Mouse (Mus musculus) embryonic facial prominence, embryonic 13.5 days (tissue): ENCODE data around the gene Cdc6. TPM values are rescaled to one million over a fixed set of nuclear protein-coding genes. Genes with fewer than 3 reads are reported as not detected.

ENCODE experiments used
- ATAC-seq: fragments of 200-750 bp; cut with Nextera tagmentation; 2 replicates; pipeline ENCODE4 v1.8.0; 2017; ENCODE audit warnings: low read depth; ENCODE audit not compliant: insufficient number of reproducible peaks, insufficient read depth, low FRiP score, low TSS enrichment
- H3K27ac ChIP-seq: fragments of 300-500 bp; sonication (generic); 2 replicates; pipeline ENCODE4 v1.5.1; 2015; ENCODE audit warnings: moderate library complexity, mild to moderate bottlenecking, inconsistent platforms
- H3K27me3 ChIP-seq: fragments of 300-500 bp; sonication (generic); 2 replicates; pipeline ENCODE4 v1.6.1; 2015; ENCODE audit warnings: mild to moderate bottlenecking, inconsistent platforms
- H3K36me3 ChIP-seq: fragments of 300-500 bp; sonication (generic); 2 replicates; pipeline ENCODE4 v1.6.1; 2015; ENCODE audit warnings: mild to moderate bottlenecking, inconsistent platforms
- H3K4me1 ChIP-seq: fragments of 300-500 bp; sonication (generic); 2 replicates; pipeline ENCODE4 v1.6.1; 2015; ENCODE audit warnings: inconsistent platforms
- H3K4me2 ChIP-seq: fragments of 300-500 bp; sonication (generic); 2 replicates; pipeline ENCODE4 v1.6.1; 2015; ENCODE audit warnings: moderate library complexity, mild to moderate bottlenecking, inconsistent platforms
- H3K4me3 ChIP-seq: fragments of 300-500 bp; sonication (generic); 2 replicates; pipeline ENCODE4 v1.5.1; 2015; ENCODE audit warnings: mild to moderate bottlenecking, inconsistent platforms
- H3K9ac ChIP-seq: fragments of 300-500 bp; sonication (generic); 2 replicates; pipeline ENCODE4 v1.6.1; 2015; ENCODE audit warnings: mild to moderate bottlenecking, inconsistent platforms
- H3K9me3 ChIP-seq: fragments of 300-500 bp; sonication (generic); 2 replicates; pipeline ENCODE4 v1.6.1; 2016; ENCODE audit warnings: inconsistent platforms
- WGBS: fragments of 180-500 bp; shearing (Covaris S2); methylation state at CpG from one replicate; pipeline ENCODE4 v1.1.7; 2015; ENCODE audit warnings: mixed read lengths; 5-methylcytosine and 5-hydroxymethylcytosine counted together
- polyA plus RNA-seq: library from polyadenylated mRNA; unstranded; fragments of >200 nt; fragmentation: Nextera tagmentation; extraction: Ambion mirVana; gene quantifications from 2 replicates; pipeline ENCODE4 v1.2.1, GENCODE M21; 2015

Gene Cdc6
- polyA plus RNA-seq, 1 experiment from 2014 or later, result 31.5 TPM

DNA sequence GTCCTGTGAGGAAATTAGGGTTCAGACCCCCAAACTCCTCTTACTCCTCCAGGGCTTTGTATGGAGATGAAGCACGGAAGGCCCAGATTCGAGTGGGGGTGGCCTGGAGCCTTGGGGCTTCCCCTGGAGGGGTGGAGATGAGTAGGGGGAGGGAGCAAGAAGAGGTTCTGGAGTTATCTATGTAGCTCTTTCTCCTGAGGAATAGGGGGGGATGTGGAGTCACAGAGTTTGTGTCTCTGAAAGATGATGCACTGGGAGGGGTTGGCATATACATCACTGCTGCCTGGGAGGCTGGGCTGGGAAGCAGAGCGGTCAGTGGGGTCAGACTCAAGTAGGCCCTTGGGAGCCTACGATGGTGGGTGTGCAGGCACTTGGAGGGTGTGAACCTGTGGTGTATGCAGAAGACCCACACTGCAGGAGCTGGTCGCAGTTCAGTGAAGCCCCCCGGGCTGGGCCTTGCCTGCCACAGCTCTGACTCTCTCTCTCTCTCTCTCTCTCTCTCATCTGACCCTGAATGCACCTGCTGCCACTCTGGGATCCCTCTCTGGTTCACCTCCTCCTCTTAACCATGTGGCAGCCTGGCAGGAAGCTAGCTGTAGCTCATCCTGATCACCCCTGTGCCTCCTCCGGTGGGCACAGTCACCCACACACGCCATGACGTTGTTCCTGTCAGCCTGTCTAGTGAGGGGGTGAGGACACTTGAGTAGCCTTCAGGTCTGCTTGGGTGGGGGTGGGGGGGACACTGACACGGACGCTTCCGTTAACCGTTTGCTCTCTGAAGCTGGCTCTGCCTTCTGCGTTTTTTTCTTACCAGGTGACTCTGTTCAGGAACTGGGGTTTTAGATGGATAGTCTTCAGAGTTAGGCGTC is 31.7 kb downstream of the Cdc6 start:
- peaks cover 86% of the 10 kb centered on the region for H3K4me1 ChIP-seq
- ATAC-seq, result no peak
- 27% methylated on average over 15 of the region's 15 CpGs for WGBS

DNA sequence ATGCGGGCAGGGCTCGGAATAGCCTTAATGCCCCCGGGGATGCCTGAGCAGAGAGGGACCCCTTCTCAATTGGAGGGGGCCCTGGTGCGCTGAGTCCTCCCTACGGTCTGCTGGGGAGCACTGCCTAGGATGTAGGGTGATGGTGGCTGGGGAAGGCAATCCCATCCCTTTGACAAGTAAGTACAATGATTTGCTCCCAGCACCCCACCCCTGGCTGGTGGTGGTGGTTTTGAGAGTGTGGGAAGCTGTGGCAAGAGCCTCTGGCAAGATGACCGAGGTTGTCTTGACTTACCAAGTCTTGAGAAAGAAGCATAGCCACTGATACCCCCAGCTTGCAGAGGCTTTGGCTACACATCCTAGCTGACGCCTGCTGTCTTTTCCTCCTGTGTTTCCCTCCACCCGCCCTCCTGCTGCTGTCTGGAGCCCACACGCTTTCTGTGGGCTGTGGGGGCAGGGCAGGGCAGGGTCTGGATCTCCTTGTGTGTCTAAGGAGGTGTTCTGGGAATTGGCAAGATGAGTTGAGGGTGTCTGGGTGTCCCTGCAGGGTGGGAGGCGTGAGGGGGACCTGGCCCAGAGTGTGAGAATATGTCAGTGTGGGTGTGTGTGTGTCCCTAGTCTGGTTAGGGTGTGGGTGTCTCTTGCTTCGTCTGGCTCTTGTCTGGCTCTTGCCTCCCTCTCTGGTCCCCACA is 32.5 kb downstream of the Cdc6 start:
- no peak for ATAC-seq
- 24% methylated on average over 11 of the region's 11 CpGs for WGBS
- H3K9ac ChIP-seq, result peak overlapping the region; percentile 93
- peak overlapping the region; percentile 91 for H3K4me2 ChIP-seq
- peaks cover 88% of the 10 kb centered on the region for H3K4me1 ChIP-seq
- no peaks in the 10 kb centered on the region for H3K9me3 ChIP-seq
- peak overlapping the region; percentile 100 for H3K27ac ChIP-seq
- no peaks in the 10 kb centered on the region for H3K27me3 ChIP-seq
- H3K36me3 ChIP-seq, result peaks cover 3% of the 10 kb centered on the region; the same call in 1 of the 2 replicates
- H3K4me3 ChIP-seq, result peak overlapping the region; percentile 78

More for the DNA sequence above, 31.7 kb downstream of the Cdc6 start:
- Histone ChIP-seq H3K9me3 (no peaks in the 10 kb centered on the region), H3K9ac (peak overlapping the region; percentile 93), H3K4me3 (peak overlapping the region; percentile 78), H3K27me3 (no peaks in the 10 kb centered on the region), H3K4me2 (peak overlapping the region; percentile 91), H3K27ac (peak overlapping the region; percentile 100), H3K36me3 (peaks cover 5% of the 10 kb centered on the region; the same call in 1 of the 2 replicates)

DNA sequence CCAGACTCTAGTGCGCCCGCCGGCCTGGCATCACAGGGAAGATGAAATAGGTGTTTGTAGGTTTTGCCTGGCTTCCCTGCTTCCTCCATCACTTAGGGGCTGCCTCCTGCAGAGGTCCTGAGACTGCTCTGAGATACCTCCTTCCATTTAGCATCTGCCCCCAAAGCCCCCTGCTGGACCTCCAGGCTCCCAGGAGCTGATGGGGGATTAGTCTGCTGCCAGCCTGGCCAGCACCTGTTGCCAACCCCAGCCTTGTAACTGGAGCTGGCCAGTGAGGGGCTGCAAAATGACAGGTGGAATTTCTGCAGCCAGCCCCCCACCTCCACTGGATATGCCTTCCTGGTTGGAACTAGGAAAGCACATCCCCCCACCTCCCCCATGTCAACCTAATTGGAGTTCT is 33.2 kb downstream of the Cdc6 start:
- peak overlapping the region; percentile 93 for H3K9ac ChIP-seq
- WGBS, result 16% methylated on average over 3 of the region's 3 CpGs
- no peak for ATAC-seq
- H3K4me1 ChIP-seq, result peaks cover 89% of the 10 kb centered on the region
- peak overlapping the region; percentile 91 for H3K4me2 ChIP-seq
- H3K9me3 ChIP-seq, result no peaks in the 10 kb centered on the region
- H3K27ac ChIP-seq, result peak overlapping the region; percentile 100
- no peaks in the 10 kb centered on the region; the same call in 1 of the 2 replicates for H3K36me3 ChIP-seq
- no peaks in the 10 kb centered on the region for H3K27me3 ChIP-seq
- H3K4me3 ChIP-seq, result peak overlapping the region; percentile 78

DNA sequence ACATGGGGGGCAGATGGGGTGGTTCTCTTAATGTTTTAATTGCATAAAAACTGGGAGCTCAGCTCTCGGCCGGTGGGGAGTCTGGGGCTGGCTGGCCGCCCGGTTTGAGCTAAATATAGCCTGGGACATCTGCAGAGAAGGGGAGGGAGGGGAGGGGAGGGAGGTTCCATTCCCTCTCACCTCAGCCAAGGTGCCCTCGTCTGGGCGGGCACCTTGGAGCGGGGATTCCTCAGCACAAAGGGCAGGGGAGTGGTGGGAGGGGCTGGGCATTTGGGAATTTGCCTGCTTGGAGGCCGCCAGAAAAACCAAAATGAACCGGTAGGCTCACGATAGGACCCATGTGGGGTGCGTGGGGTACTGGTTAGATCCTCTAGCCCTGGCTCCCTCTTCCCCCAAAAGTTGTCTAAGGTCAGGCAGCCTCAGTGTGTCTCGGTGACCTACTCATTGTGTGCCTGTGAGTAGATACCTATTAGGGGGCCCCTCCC is 33.8 kb downstream of the Cdc6 start:
- no peaks in the 10 kb centered on the region; the same call in 1 of the 2 replicates for H3K36me3 ChIP-seq
- peak overlapping the region; percentile 91 for H3K4me2 ChIP-seq
- 3% methylated on average over 12 of the region's 12 CpGs for WGBS
- H3K4me3 ChIP-seq, result peak overlapping the region; percentile 78
- H3K27ac ChIP-seq, result peak overlapping the region; percentile 100
- peak overlapping the region; percentile 61 for H3K9ac ChIP-seq
- H3K4me1 ChIP-seq, result peaks cover 89% of the 10 kb centered on the region
- ATAC-seq, result no peak
- H3K9me3 ChIP-seq, result no peaks in the 10 kb centered on the region
- no peaks in the 10 kb centered on the region for H3K27me3 ChIP-seq

DNA sequence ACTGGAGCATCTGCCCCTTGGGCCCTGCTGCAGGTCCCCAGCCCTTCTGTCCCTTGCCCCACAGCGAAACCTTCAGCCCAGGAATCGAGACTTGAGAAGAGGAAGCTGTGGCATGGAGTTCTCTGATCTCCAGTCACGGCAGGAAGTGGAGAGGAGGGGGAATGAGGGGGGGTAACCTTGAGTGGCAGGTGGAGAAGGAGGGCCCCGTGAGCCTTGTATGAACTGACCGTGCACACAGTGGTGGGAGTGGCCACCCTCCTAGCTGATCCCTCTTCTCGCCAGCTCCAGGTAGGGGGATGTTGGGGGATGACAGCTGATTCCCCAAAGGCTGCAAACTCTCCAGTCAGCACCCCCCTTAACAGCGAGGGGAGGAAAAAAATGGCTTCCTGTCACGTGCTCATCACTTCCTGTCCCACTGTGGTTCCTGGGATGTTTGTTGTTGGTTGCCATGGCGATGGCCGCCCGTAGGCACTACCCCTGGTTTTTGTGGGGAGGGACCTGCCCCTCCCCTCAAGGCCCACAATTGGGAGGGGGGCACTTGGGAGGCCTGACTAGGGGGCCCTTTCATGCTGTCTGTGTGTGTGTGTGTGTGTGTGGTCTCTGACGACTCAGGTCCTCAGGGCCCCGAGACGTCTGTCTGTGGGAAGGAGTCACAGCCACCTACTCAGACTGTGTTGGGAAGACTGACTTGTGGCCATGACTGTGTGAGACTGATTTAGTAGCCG is 34.4 kb downstream of the Cdc6 start:
- peak overlapping the region; percentile 100 for H3K27ac ChIP-seq
- H3K4me3 ChIP-seq, result peak overlapping the region; percentile 78
- H3K9ac ChIP-seq, result peak overlapping the region; percentile 61
- H3K4me2 ChIP-seq, result peak overlapping the region; percentile 91
- no peaks in the 10 kb centered on the region for H3K9me3 ChIP-seq
- WGBS, result 2% methylated on average over 15 of the region's 15 CpGs
- no peak for ATAC-seq
- peaks cover 85% of the 10 kb centered on the region for H3K4me1 ChIP-seq
- no peaks in the 10 kb centered on the region for H3K27me3 ChIP-seq
- peaks cover 1% of the 10 kb centered on the region; the same call in 1 of the 2 replicates for H3K36me3 ChIP-seq

DNA sequence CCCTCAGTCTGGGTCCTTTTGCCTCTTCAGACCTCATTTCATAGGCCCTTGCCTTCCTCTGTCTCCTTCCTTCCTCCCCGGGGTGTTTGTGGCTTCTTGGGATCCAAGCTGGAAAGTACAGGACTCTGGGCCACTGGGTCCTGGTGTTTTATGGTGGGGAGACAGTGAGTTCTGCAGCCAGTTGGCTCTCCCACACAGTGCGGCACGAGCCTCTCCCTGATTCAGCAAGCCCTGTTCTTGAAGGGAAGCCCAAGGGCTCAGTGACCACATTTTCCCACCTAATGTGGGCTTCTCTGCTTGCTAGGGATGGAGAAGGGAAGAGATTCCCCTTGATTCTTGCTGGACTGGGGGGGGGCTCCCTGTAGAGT is 34.9 kb downstream of the Cdc6 start:
- peak overlapping the region; percentile 91 for H3K4me2 ChIP-seq
- no peak for ATAC-seq
- 40% methylated on average over 3 of the region's 3 CpGs for WGBS
- peak overlapping the region; percentile 78 for H3K4me3 ChIP-seq
- H3K4me1 ChIP-seq, result peaks cover 88% of the 10 kb centered on the region
- peak overlapping the region; percentile 61 for H3K9ac ChIP-seq
- no peaks in the 10 kb centered on the region for H3K27me3 ChIP-seq
- peak overlapping the region; percentile 100 for H3K27ac ChIP-seq
- H3K36me3 ChIP-seq, result peaks cover 3% of the 10 kb centered on the region; the same call in 1 of the 2 replicates
- H3K9me3 ChIP-seq, result no peaks in the 10 kb centered on the region

DNA sequence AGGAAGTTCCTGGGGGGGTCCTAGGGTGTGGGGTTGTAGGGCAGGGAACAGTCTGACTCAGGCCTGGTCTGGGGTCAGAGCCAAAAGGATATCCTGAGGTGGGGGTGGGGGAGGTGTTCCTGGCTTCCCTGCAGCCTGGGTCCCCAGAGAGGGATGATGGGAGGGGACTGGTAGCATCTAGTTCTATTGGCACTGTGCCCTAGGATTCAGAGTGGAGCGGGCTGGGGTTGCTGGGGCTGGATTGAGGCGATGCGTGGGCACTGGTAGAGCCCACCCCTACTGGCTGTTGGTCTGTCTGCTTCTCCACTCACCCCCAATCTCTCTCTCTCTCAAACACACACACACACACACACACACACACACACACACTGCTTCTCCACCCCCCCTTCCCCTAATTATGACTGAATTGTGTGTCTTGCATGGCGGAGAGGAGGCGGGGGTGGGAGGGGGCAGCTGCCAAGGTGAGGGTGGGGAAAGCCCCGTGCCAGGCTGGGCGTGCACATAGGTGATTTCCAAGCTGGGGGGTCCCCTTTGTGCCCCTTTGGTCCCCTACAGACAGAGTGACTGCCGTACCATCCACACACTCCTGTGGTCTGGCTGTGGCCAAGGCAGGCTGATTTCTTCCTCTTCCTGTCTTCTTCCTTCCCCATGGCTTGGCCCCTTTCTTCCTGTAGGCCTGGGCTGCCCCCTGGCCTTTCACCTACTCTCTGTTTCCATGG is 35.5 kb downstream of the Cdc6 start:
- Histone ChIP-seq H3K27me3 (no peaks in the 10 kb centered on the region), H3K9ac (peak overlapping the region; percentile 61)
- ATAC-seq, result no peak

DNA sequence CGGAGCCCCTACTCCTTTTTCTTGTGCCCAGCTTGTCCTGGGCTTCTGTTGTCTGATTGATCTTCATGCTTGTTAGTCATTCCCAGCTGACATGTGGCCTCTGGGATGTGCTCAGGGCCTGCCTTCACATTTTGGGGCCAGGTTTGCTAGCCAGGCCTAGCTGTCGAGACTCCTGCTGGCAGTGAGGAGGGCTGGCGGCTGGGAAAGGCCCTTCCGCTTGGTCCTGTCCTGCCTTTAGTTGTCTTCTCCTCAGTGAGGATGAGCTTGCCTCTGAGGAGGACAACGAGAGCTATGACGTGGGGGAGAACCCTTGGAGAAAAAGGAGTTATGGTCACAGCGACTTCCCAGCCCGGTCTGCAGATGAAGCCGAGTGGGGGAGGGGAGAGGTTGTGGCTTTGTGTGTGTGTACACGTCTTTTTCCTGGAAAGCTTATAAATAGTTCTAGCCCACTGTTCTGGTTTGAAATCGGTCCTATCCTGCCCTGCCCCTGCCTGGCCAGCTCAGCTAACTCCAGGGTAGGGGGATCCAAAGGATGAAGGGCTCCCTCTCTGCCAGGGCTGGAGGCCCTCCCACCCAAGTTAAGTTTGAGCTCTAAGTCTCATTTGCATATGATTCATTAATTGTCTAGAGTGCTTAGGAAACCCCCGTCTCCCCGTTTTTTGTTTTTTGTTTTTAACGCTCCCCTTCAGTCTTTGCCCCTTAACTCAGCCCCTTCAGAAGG is 36.3 kb downstream of the Cdc6 start:
- ATAC-seq, result no peak
- peaks cover 96% of the 10 kb centered on the region for H3K4me1 ChIP-seq
- H3K4me2 ChIP-seq, result peak overlapping the region; percentile 91
- no peaks in the 10 kb centered on the region for H3K27me3 ChIP-seq
- H3K36me3 ChIP-seq, result peaks cover 10% of the 10 kb centered on the region
- peak overlapping the region; percentile 100 for H3K27ac ChIP-seq
- H3K4me3 ChIP-seq, result no peak overlapping the region
- peak overlapping the region; percentile 61 for H3K9ac ChIP-seq
- no peaks in the 10 kb centered on the region for H3K9me3 ChIP-seq
- 30% methylated on average over 14 of the region's 14 CpGs for WGBS

More for the DNA sequence above, 35.5 kb downstream of the Cdc6 start:
- 36% methylated on average over 8 of the region's 8 CpGs for WGBS
- Histone ChIP-seq H3K4me3 (peak overlapping the region; percentile 78), H3K4me1 (peaks cover 94% of the 10 kb centered on the region), H3K27ac (peak overlapping the region; percentile 100), H3K36me3 (peaks cover 5% of the 10 kb centered on the region), H3K9me3 (no peaks in the 10 kb centered on the region), H3K4me2 (peak overlapping the region; percentile 91)

DNA sequence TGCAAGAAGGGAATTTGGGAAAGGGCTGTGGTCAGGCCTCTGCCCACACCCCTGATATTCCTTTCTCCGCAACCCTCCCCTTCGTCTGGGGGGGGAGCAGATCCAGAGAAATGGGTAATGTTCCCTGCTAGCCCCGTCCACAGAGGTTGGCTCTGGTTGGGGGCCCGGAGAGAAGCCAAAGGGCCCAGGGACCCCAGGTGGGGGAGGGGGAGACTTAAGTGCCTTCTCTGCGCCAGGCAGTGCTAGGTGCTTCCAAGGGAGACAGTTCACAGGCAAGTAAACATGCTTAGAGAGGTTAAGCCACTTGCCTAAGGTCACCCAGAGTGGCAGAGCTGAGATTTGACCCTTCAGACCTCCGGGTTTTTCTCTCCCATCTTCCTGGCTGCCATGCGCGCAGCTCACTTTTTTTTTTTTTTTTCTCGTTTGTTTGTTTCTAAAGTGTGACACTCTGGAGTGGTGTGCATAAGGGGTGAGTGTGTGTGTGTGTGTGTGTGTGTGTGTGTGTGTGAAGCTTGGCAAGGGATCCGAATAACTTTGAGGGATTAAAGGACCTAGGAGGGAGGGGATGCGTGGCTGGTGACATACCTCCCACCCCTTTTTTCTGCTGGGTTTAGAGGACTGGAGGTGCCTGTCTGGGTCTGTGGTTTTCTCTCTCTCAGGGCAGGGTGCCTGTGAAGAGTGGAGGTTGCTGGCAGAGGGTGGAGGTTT is 37.5 kb downstream of the Cdc6 start:
- ATAC-seq, result no peak
- H3K4me2 ChIP-seq, result peak overlapping the region; percentile 91
- 23% methylated on average over 11 of the region's 11 CpGs for WGBS
- peak overlapping the region; percentile 21; the same call in 1 of the 2 replicates for H3K4me3 ChIP-seq
- H3K9ac ChIP-seq, result peak overlapping the region; percentile 27
- no peaks in the 10 kb centered on the region for H3K9me3 ChIP-seq
- peak overlapping the region; percentile 100 for H3K27ac ChIP-seq
- no peaks in the 10 kb centered on the region for H3K27me3 ChIP-seq
- H3K4me1 ChIP-seq, result peaks cover 96% of the 10 kb centered on the region
- H3K36me3 ChIP-seq, result peaks cover 15% of the 10 kb centered on the region

DNA sequence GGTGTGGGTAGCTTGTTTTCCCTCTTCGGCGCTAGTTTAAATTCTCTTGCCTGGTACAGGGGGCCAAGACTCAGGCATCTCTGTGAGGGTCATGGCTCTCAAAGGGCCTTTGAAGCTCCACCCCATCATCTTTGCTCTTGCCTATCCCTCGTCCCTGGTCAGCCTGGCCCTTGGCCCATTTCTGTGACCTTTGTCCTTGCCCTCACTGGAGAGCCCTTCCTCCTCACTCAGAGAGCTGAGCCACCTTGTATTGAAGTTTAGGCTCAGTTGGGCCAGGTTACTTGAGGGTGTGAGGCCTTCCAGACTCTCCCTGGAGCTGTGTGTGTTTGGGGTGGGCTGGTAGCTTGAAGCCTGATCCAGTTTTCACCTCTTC is 38.0 kb downstream of the Cdc6 start:
- peak overlapping the region; percentile 27 for H3K9ac ChIP-seq

More for the DNA sequence above, 38.0 kb downstream of the Cdc6 start:
- 44% methylated on average over 3 of the region's 3 CpGs for WGBS
- peaks cover 96% of the 10 kb centered on the region for H3K4me1 ChIP-seq
- peaks cover 21% of the 10 kb centered on the region for H3K36me3 ChIP-seq
- ATAC-seq, result no peak
- peak overlapping the region; percentile 91 for H3K4me2 ChIP-seq
- no peaks in the 10 kb centered on the region for H3K9me3 ChIP-seq
- peak overlapping the region; percentile 100 for H3K27ac ChIP-seq
- H3K27me3 ChIP-seq, result no peaks in the 10 kb centered on the region
- H3K4me3 ChIP-seq, result no peak overlapping the region
